Mouse (Mus musculus): ENCODE data around the gene Nckipsd. TPM values are rescaled to one million over a fixed set of nuclear protein-coding genes. Genes with fewer than 3 reads are reported as not detected.

The Nckipsd gene
- polyA plus RNA-seq (2011; ENCODE audit: insufficient read length, low read depth, missing spikeins), result 7.6 and 8.7 TPM in 2 replicates

GRCm38 (mm10) chr9:108808163-108808665 is at the start of gene Nckipsd:
Gene Nckipsd, plus strand, starts transcription at chr9:108808368.
- Histone ChIP-seq H3K27ac (ENCODE audit: insufficient read depth, low read length) (no peak within 1 kb of the TSS; the same call in 1 of the 2 replicates), H3K4me3 (ENCODE audit: insufficient read depth, low read length) (peak within 1 kb of the TSS; percentile 57), H3K4me1 (ENCODE audit: control insufficient read depth, insufficient read depth, low read length) (0 out of 2 replicates have a peak, but pooled peaks cover 3% of the 10 kb centered on the region)
- peak; percentile 44; the same call in 1 of the 2 replicates for TF ChIP-seq CTCF (IDR thresholded peaks at IDR 0.05; ENCODE audit: borderline replicate concordance, insufficient read depth, low read length)
- peak; percentile 71 for TF ChIP-seq POLR2A (IDR thresholded peaks at IDR 0.05; ENCODE audit: low read depth, low read length)

- Histone ChIP-seq H3K27ac (ENCODE audit: insufficient read depth, low read length) (no peak overlapping the region), H3K4me1 (ENCODE audit: control insufficient read depth, insufficient read depth, low read length) (no peaks in the 10 kb centered on the region), H3K4me3 (ENCODE audit: insufficient read depth, low read length) (no peak overlapping the region)
- TF ChIP-seq POLR2A (IDR thresholded peaks at IDR 0.05; ENCODE audit: low read depth, low read length) (no peak), CTCF (IDR thresholded peaks at IDR 0.05; ENCODE audit: borderline replicate concordance, insufficient read depth, low read length) (no peak)
Observed at GRCm38 (mm10) chr9:108759121-108759520, 49.0 kb upstream of the Nckipsd start.

- Histone ChIP-seq H3K27ac (ENCODE audit: insufficient read depth, low read length) (no peak overlapping the region), H3K4me1 (ENCODE audit: control insufficient read depth, insufficient read depth, low read length) (no peaks in the 10 kb centered on the region), H3K4me3 (ENCODE audit: insufficient read depth, low read length) (no peak overlapping the region)
- TF ChIP-seq POLR2A (IDR thresholded peaks at IDR 0.05; ENCODE audit: low read depth, low read length) (no peak), CTCF (IDR thresholded peaks at IDR 0.05; ENCODE audit: borderline replicate concordance, insufficient read depth, low read length) (peak; percentile 84; the same call in 1 of the 2 replicates)
Observed at GRCm38 (mm10) chr9:108759805-108760204, 48.4 kb upstream of the Nckipsd start.

GRCm38 (mm10) chr9:108761561-108761960 is 46.6 kb upstream of the Nckipsd start:
- Histone ChIP-seq H3K4me1 (ENCODE audit: control insufficient read depth, insufficient read depth, low read length) (no peaks in the 10 kb centered on the region), H3K4me3 (ENCODE audit: insufficient read depth, low read length) (no peak overlapping the region), H3K27ac (ENCODE audit: insufficient read depth, low read length) (no peak overlapping the region)
- no peak for TF ChIP-seq CTCF (IDR thresholded peaks at IDR 0.05; ENCODE audit: borderline replicate concordance, insufficient read depth, low read length)
- TF ChIP-seq POLR2A (IDR thresholded peaks at IDR 0.05; ENCODE audit: low read depth, low read length), result no peak

- no peaks in the 10 kb centered on the region for H3K4me1 ChIP-seq (ENCODE audit: control insufficient read depth, insufficient read depth, low read length)
- H3K4me3 ChIP-seq (ENCODE audit: insufficient read depth, low read length), result no peak overlapping the region
- H3K27ac ChIP-seq (ENCODE audit: insufficient read depth, low read length), result no peak overlapping the region
- TF ChIP-seq CTCF (IDR thresholded peaks at IDR 0.05; ENCODE audit: borderline replicate concordance, insufficient read depth, low read length), result no peak
Observed at GRCm38 (mm10) chr9:108764971-108765370, 43.2 kb upstream of the Nckipsd start.

GRCm38 (mm10) chr9:108776614-108777013 is 31.6 kb upstream of the Nckipsd start:
- no peak overlapping the region for H3K4me3 ChIP-seq (ENCODE audit: insufficient read depth, low read length)
- no peaks in the 10 kb centered on the region for H3K4me1 ChIP-seq (ENCODE audit: control insufficient read depth, insufficient read depth, low read length)
- TF ChIP-seq POLR2A (IDR thresholded peaks at IDR 0.05; ENCODE audit: low read depth, low read length), result no peak
- TF ChIP-seq CTCF (IDR thresholded peaks at IDR 0.05; ENCODE audit: borderline replicate concordance, insufficient read depth, low read length), result no peak
- no peak overlapping the region for H3K27ac ChIP-seq (ENCODE audit: insufficient read depth, low read length)

GRCm38 (mm10) chr9:108777276-108777675 is 30.9 kb upstream of the Nckipsd start:
- Histone ChIP-seq H3K27ac (ENCODE audit: insufficient read depth, low read length) (no peak overlapping the region), H3K4me1 (ENCODE audit: control insufficient read depth, insufficient read depth, low read length) (no peaks in the 10 kb centered on the region), H3K4me3 (ENCODE audit: insufficient read depth, low read length) (no peak overlapping the region)
- TF ChIP-seq POLR2A (IDR thresholded peaks at IDR 0.05; ENCODE audit: low read depth, low read length) (no peak), CTCF (IDR thresholded peaks at IDR 0.05; ENCODE audit: borderline replicate concordance, insufficient read depth, low read length) (no peak)

- TF ChIP-seq POLR2A (IDR thresholded peaks at IDR 0.05; ENCODE audit: low read depth, low read length) (no peak), CTCF (IDR thresholded peaks at IDR 0.05; ENCODE audit: borderline replicate concordance, insufficient read depth, low read length) (no peak)
- H3K4me3 ChIP-seq (ENCODE audit: insufficient read depth, low read length), result no peak overlapping the region
- peaks cover 2% of the 10 kb centered on the region for H3K4me1 ChIP-seq (ENCODE audit: control insufficient read depth, insufficient read depth, low read length)
- H3K27ac ChIP-seq (ENCODE audit: insufficient read depth, low read length), result no peak overlapping the region
Observed at GRCm38 (mm10) chr9:108780959-108781358, 27.2 kb upstream of the Nckipsd start.

- no peak overlapping the region for H3K27ac ChIP-seq (ENCODE audit: insufficient read depth, low read length)
- peaks cover 6% of the 10 kb centered on the region for H3K4me1 ChIP-seq (ENCODE audit: control insufficient read depth, insufficient read depth, low read length)
- TF ChIP-seq CTCF (IDR thresholded peaks at IDR 0.05; ENCODE audit: borderline replicate concordance, insufficient read depth, low read length), result no peak
- TF ChIP-seq POLR2A (IDR thresholded peaks at IDR 0.05; ENCODE audit: low read depth, low read length), result no peak
- H3K4me3 ChIP-seq (ENCODE audit: insufficient read depth, low read length), result no peak overlapping the region
Observed at GRCm38 (mm10) chr9:108781891-108782290, 26.3 kb upstream of the Nckipsd start.

- H3K27ac ChIP-seq (ENCODE audit: insufficient read depth, low read length), result no peak overlapping the region
- H3K4me1 ChIP-seq (ENCODE audit: control insufficient read depth, insufficient read depth, low read length), result peaks cover 9% of the 10 kb centered on the region
- no peak for TF ChIP-seq POLR2A (IDR thresholded peaks at IDR 0.05; ENCODE audit: low read depth, low read length)
- TF ChIP-seq CTCF (IDR thresholded peaks at IDR 0.05; ENCODE audit: borderline replicate concordance, insufficient read depth, low read length), result no peak
- peak overlapping the region; percentile 28 for H3K4me3 ChIP-seq (ENCODE audit: insufficient read depth, low read length)
Observed at GRCm38 (mm10) chr9:108782836-108783547, 25.2 kb upstream of the Nckipsd start.

All from embryonic fibroblast, embryonic 13.5 days (primary cell).